Mouse (Mus musculus) heart, postnatal 0 days (tissue): ENCODE measurements around the gene Eng.

Experiments used
- CTCF ChIP-seq: IDR thresholded peaks from 2 replicates; pipeline ENCODE4 v1.5.1; 2016; ENCODE audit warnings: antibody characterized with exemption, control low read depth, low read depth
- EP300 ChIP-seq: IDR thresholded peaks from 2 replicates; pipeline ENCODE4 v1.6.1; 2016; ENCODE audit warnings: antibody characterized with exemption, low read depth

DNA sequence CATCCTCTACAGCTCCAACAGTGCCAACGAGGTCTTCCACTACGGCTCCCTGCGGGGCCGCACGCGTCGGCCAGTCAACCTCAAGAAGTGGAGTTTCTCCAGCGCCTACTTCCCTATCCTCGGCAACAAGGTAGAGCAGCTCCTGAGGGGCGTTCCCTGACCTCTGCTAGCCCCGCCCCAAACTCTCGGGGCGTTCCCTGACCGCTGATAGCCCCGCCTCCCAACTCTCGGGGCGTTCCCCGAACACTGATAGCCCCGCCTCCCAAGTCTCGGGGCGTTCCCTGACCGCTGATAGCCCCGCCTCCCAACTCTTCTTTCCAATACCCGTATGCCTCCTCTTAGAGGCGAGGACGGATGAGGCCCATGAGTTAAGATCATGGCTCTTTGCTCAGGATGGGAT, 34.1 kb upstream of the Eng start:
- no peak for TF ChIP-seq EP300
- TF ChIP-seq CTCF: no peak
